Mouse (Mus musculus) liver, embryonic 13.5 days (tissue): ENCODE results near the gene Fanca. TPM values are rescaled to one million over a fixed set of nuclear protein-coding genes. Genes with fewer than 3 reads are reported as not detected.

Source experiments
- ATAC-seq: fragments of 200-750 bp; cut with Nextera tagmentation; 2 replicates; pipeline ENCODE4 v1.8.0; 2017; ENCODE audit warnings: low read depth, mild to moderate bottlenecking, moderate number of reproducible peaks, moderate library complexity
- DNase-seq: peaks from one replicate; pipeline ENCODE4 v3.0.0; 2022
- H3K27ac ChIP-seq: fragments of 300-500 bp; sonication (generic); 2 replicates; pipeline ENCODE4 v1.5.1; 2015; ENCODE audit warnings: moderate library complexity, mild to moderate bottlenecking, inconsistent platforms
- H3K27me3 ChIP-seq: fragments of 300-500 bp; sonication (generic); 2 replicates; pipeline ENCODE4 v1.6.1; 2015; ENCODE audit warnings: mild to moderate bottlenecking, inconsistent platforms
- H3K36me3 ChIP-seq: fragments of 300-500 bp; sonication (generic); 2 replicates; pipeline ENCODE4 v1.6.1; 2015; ENCODE audit warnings: mild to moderate bottlenecking, inconsistent platforms
- H3K4me1 ChIP-seq: fragments of 300-500 bp; sonication (generic); replicated peaks from 2 replicates; pipeline ENCODE4 v1.6.1; 2015; ENCODE audit warnings: inconsistent platforms
- H3K4me2 ChIP-seq: fragments of 300-500 bp; sonication (generic); 2 replicates; pipeline ENCODE4 v1.6.1; 2015; ENCODE audit warnings: inconsistent platforms, mild to moderate bottlenecking, moderate library complexity
- H3K4me3 ChIP-seq: fragments of 300-500 bp; sonication (generic); replicated peaks from 2 replicates; pipeline ENCODE4 v1.5.1; 2015; ENCODE audit warnings: mild to moderate bottlenecking, inconsistent platforms
- H3K9ac ChIP-seq: fragments of 300-500 bp; sonication (generic); 2 replicates; pipeline ENCODE4 v1.6.1; 2015; ENCODE audit warnings: mild to moderate bottlenecking, inconsistent platforms
- H3K9me3 ChIP-seq: fragments of 300-500 bp; sonication (generic); replicated peaks from 2 replicates; pipeline ENCODE4 v1.6.1; 2016; ENCODE audit warnings: inconsistent platforms
- WGBS: fragments of 180-500 bp; shearing (Covaris S2); methylation state at CpG from one replicate; pipeline ENCODE4 v1.1.7; 2015; ENCODE audit not compliant: insufficient replicate concordance; 5-methylcytosine and 5-hydroxymethylcytosine counted together
- polyA plus RNA-seq: library from polyadenylated mRNA; unstranded; fragments of >200 nt; fragmentation: Nextera tagmentation; extraction: Ambion mirVana; gene quantifications from 2 replicates; pipeline ENCODE4 v1.2.1, GENCODE M21; 2015

Gene Fanca
- polyA plus RNA-seq, 1 experiment from 2014 or later: 18.3 TPM

- 81% methylated on average over 12 of the region's 12 CpGs for WGBS
- no peak for ATAC-seq
Measured at GRCm38 (mm10) chr8:123245543-123245942, 72.8 kb downstream of the Fanca start.

GRCm38 (mm10) chr8:123244382-123244781 is 74.0 kb downstream of the Fanca start:
- Histone ChIP-seq H3K36me3 (peaks cover 38% of the 10 kb centered on the region), H3K4me2 (no peak overlapping the region), H3K4me3 (no peak overlapping the region), H3K9me3 (no peaks in the 10 kb centered on the region), H3K27ac (no peak overlapping the region), H3K4me1 (no peaks in the 10 kb centered on the region; the same call in 1 of the 2 replicates), H3K9ac (no peak overlapping the region), H3K27me3 (no peaks in the 10 kb centered on the region)
- WGBS: 69% methylated on average over 4 of the region's 4 CpGs
- no peak for ATAC-seq
- DNase-seq: no peak

More at GRCm38 (mm10) chr8:123245543-123245942, 72.8 kb downstream of the Fanca start:
- Histone ChIP-seq H3K9ac (no peak overlapping the region), H3K4me1 (no peaks in the 10 kb centered on the region; the same call in 1 of the 2 replicates), H3K9me3 (no peaks in the 10 kb centered on the region), H3K27me3 (no peaks in the 10 kb centered on the region), H3K36me3 (peaks cover 46% of the 10 kb centered on the region), H3K27ac (no peak overlapping the region), H3K4me2 (no peak overlapping the region), H3K4me3 (no peak overlapping the region)
- no peak for DNase-seq

DNA sequence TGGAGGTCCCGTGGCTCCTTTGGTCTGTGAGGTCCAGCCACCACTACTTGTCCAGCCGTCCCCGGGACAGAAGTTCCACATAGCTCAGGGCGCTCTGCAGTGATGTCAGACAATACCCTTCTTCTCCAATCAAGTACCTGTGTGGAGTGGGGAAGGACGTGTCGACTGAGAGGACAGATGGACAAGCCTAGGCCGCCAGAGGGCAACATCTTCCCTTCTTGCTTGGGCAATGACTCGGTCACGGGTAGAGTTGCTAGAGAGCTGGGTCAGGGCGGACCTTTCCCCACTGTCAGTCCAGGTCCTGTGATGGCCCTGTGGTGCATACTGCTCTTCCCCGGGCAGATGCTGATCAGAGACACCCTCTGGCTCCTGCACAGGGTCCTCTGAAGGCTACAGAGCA is 75.3 kb downstream of the Fanca start:
- H3K4me3 ChIP-seq: no peak overlapping the region
- H3K9ac ChIP-seq: no peak overlapping the region
- no peaks in the 10 kb centered on the region for H3K27me3 ChIP-seq
- DNase-seq (no peak), ATAC-seq (no peak)
- H3K27ac ChIP-seq: no peak overlapping the region
- WGBS: 60% methylated on average over 11 of the region's 11 CpGs
- no peak overlapping the region for H3K4me2 ChIP-seq
- H3K9me3 ChIP-seq: no peaks in the 10 kb centered on the region
- peaks cover 25% of the 10 kb centered on the region for H3K36me3 ChIP-seq
- no peaks in the 10 kb centered on the region; the same call in 1 of the 2 replicates for H3K4me1 ChIP-seq

GRCm38 (mm10) chr8:123242107-123242923 is 76.1 kb downstream of the Fanca start:
- DNase-seq (no peak), ATAC-seq (0 out of 2 replicates have a peak, but pooled peaks have one; percentile 8)
- H3K9me3 ChIP-seq: no peaks in the 10 kb centered on the region
- no peaks in the 10 kb centered on the region; the same call in 1 of the 2 replicates for H3K4me1 ChIP-seq
- peaks cover 1% of the 10 kb centered on the region; the same call in 1 of the 2 replicates for H3K27me3 ChIP-seq
- H3K4me3 ChIP-seq: no peak overlapping the region
- WGBS: 68% methylated on average over 7 of the region's 7 CpGs
- H3K9ac ChIP-seq: no peak overlapping the region
- peaks cover 18% of the 10 kb centered on the region; the same call in 1 of the 2 replicates for H3K36me3 ChIP-seq
- no peak overlapping the region for H3K27ac ChIP-seq
- H3K4me2 ChIP-seq: no peak overlapping the region

GRCm38 (mm10) chr8:123239398-123239797 is 79.0 kb downstream of the Fanca start:
- DNase-seq: no peak
- no peak overlapping the region for H3K4me2 ChIP-seq
- H3K4me3 ChIP-seq: no peak overlapping the region
- H3K9ac ChIP-seq: no peak overlapping the region
- WGBS: 80% methylated on average over 10 of the region's 10 CpGs
- 0 out of 2 replicates have a peak, but pooled peaks cover under 1% of the 10 kb centered on the region for H3K36me3 ChIP-seq
- H3K27me3 ChIP-seq: peaks cover 21% of the 10 kb centered on the region
- peaks cover 23% of the 10 kb centered on the region for H3K4me1 ChIP-seq
- no peak for ATAC-seq
- H3K27ac ChIP-seq: no peak overlapping the region
- H3K9me3 ChIP-seq: no peaks in the 10 kb centered on the region

GRCm38 (mm10) chr8:123235520-123236497 is 82.6 kb downstream of the Fanca start, which contains the start of gene Spata2l:
Spata2l (minus strand) TSS chr8:123236233.
- no peaks in the 10 kb centered on the region for H3K9me3 ChIP-seq
- H3K27me3 ChIP-seq: peaks cover 33% of the 10 kb centered on the region
- H3K9ac ChIP-seq: peak within 1 kb of the TSS; percentile 68
- 1% methylated on average over 57 of the region's 57 CpGs for WGBS
- DNase-seq (peak; percentile 85), ATAC-seq (peak; percentile 82)
- peak within 1 kb of the TSS; percentile 68 for H3K4me3 ChIP-seq
- H3K36me3 ChIP-seq: no peaks in the 10 kb centered on the region
- H3K27ac ChIP-seq: no peak within 1 kb of the TSS
- peaks cover 23% of the 10 kb centered on the region for H3K4me1 ChIP-seq
- peak within 1 kb of the TSS; percentile 96 for H3K4me2 ChIP-seq

- peaks cover 33% of the 10 kb centered on the region for H3K27me3 ChIP-seq
- no peak for DNase-seq
- H3K9me3 ChIP-seq: no peaks in the 10 kb centered on the region
- no peak overlapping the region for H3K27ac ChIP-seq
- H3K4me2 ChIP-seq: peak overlapping the region; percentile 96
- H3K36me3 ChIP-seq: no peaks in the 10 kb centered on the region
- H3K4me1 ChIP-seq: peaks cover 23% of the 10 kb centered on the region
- WGBS: 30% methylated on average over 13 of the region's 13 CpGs
- no peak for ATAC-seq
- peak overlapping the region; percentile 68; the same call in 1 of the 2 replicates for H3K9ac ChIP-seq
- H3K4me3 ChIP-seq: peak overlapping the region; percentile 68
Measured at GRCm38 (mm10) chr8:123234918-123235519, 83.4 kb downstream of the Fanca start.

DNA sequence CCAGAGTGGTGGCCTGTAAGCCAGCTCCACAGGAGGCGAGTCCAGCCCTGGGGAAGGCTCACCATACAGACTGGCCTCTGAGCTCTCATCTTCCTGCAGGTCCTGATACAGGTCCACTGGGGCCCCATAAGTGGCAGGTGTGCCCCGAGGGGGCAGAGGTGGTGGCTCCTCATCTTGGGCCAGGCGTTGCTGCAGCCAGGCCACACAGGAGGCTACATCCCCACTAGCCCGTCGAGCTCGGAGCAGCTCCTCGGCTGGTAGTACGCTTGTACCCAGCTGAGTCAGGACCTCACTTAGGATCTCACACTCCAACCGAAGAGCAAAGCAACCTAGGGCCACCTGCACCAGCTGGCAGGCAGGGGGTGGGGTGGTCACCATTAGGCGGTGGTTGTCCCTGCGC is 84.6 kb downstream of the Fanca start:
- DNase-seq: no peak
- no peak overlapping the region for H3K9ac ChIP-seq
- peaks cover 33% of the 10 kb centered on the region for H3K27me3 ChIP-seq
- 79% methylated on average over 11 of the region's 11 CpGs for WGBS
- H3K27ac ChIP-seq: no peak overlapping the region
- H3K4me3 ChIP-seq: no peak overlapping the region
- no peak for ATAC-seq
- H3K36me3 ChIP-seq: 0 out of 2 replicates have a peak, but pooled peaks cover 7% of the 10 kb centered on the region
- no peak overlapping the region for H3K4me2 ChIP-seq
- H3K4me1 ChIP-seq: peaks cover 23% of the 10 kb centered on the region
- no peaks in the 10 kb centered on the region for H3K9me3 ChIP-seq

- DNase-seq (no peak), ATAC-seq (no peak)
- peaks cover 33% of the 10 kb centered on the region for H3K27me3 ChIP-seq
- H3K27ac ChIP-seq: no peak overlapping the region
- 49% methylated on average over 11 of the region's 13 CpGs for WGBS
- H3K4me2 ChIP-seq: no peak overlapping the region
- 0 out of 2 replicates have a peak, but pooled peaks cover 11% of the 10 kb centered on the region for H3K36me3 ChIP-seq
- no peaks in the 10 kb centered on the region for H3K9me3 ChIP-seq
- no peak overlapping the region for H3K4me3 ChIP-seq
- peaks cover 23% of the 10 kb centered on the region for H3K4me1 ChIP-seq
- H3K9ac ChIP-seq: no peak overlapping the region
Measured at GRCm38 (mm10) chr8:123233300-123233699, 85.1 kb downstream of the Fanca start.

GRCm38 (mm10) chr8:123232553-123232952 is 85.8 kb downstream of the Fanca start:
- no peak overlapping the region for H3K27ac ChIP-seq
- peaks cover 23% of the 10 kb centered on the region for H3K4me1 ChIP-seq
- H3K27me3 ChIP-seq: peaks cover 33% of the 10 kb centered on the region
- H3K9ac ChIP-seq: no peak overlapping the region
- no peak overlapping the region for H3K4me3 ChIP-seq
- no peak overlapping the region for H3K4me2 ChIP-seq
- H3K9me3 ChIP-seq: no peaks in the 10 kb centered on the region
- ATAC-seq: no peak
- peaks cover 18% of the 10 kb centered on the region; the same call in 1 of the 2 replicates for H3K36me3 ChIP-seq
- 44% methylated on average over 7 of the region's 7 CpGs for WGBS
- DNase-seq: no peak
